Mouse (Mus musculus) heart, adult 9 months (tissue): ENCODE measurements around the gene Tgm2.
A peak's percentile ranks its signal among the peaks of the same experiment; 100 is the strongest.

Experiments used
- DNase-seq, 2 experiments: peaks; one replicate each; pipeline ENCODE4 v3.0.0; 2022; ENCODE audit warnings: low spot score in 2 of 2

The Tgm2 gene

GRCm38 (mm10) chr2:158167496-158168205 lies 21.4 kb upstream of the Tgm2 start:
- DNase-seq: no peak

- DNase-seq: peak; percentile 53 to 71
Measured at GRCm38 (mm10) chr2:158166628-158167027, 20.4 kb upstream of the Tgm2 start.

- no peak for DNase-seq
Measured at GRCm38 (mm10) chr2:158165776-158166175, 19.5 kb upstream of the Tgm2 start.

- DNase-seq: no peak
Measured at GRCm38 (mm10) chr2:158163034-158163433, 16.8 kb upstream of the Tgm2 start.

- no peak for DNase-seq
Measured at GRCm38 (mm10) chr2:158161761-158162160, 15.5 kb upstream of the Tgm2 start.

GRCm38 (mm10) chr2:158159376-158160235 lies 13.4 kb upstream of the Tgm2 start:
- peak; percentile 67 to 77 for DNase-seq

- DNase-seq: no peak
Measured at GRCm38 (mm10) chr2:158157654-158158053, 11.4 kb upstream of the Tgm2 start.

GRCm38 (mm10) chr2:158156487-158156886 lies 10.3 kb upstream of the Tgm2 start:
- DNase-seq: no peak

GRCm38 (mm10) chr2:158155615-158156014 lies 9.4 kb upstream of the Tgm2 start:
- no peak for DNase-seq

GRCm38 (mm10) chr2:158155101-158155500 lies 8.9 kb upstream of the Tgm2 start:
- no peak for DNase-seq

- DNase-seq: no peak
Measured at GRCm38 (mm10) chr2:158154641-158155040, 8.4 kb upstream of the Tgm2 start.

GRCm38 (mm10) chr2:158153728-158154343 lies 7.6 kb upstream of the Tgm2 start:
- DNase-seq: no peak

GRCm38 (mm10) chr2:158152685-158153309 lies 6.6 kb upstream of the Tgm2 start:
- no peak for DNase-seq

GRCm38 (mm10) chr2:158151077-158151476 lies 4.8 kb upstream of the Tgm2 start:
- no peak for DNase-seq

- DNase-seq: no peak
Measured at GRCm38 (mm10) chr2:158146971-158147370, 735 bp upstream of the Tgm2 start.

GRCm38 (mm10) chr2:158145528-158146065 lies 639 bp downstream of the Tgm2 start:
- DNase-seq: no peak

GRCm38 (mm10) chr2:158144750-158145527 lies 1.3 kb downstream of the Tgm2 start:
- DNase-seq: no peak

GRCm38 (mm10) chr2:158144263-158144662 lies 2.0 kb downstream of the Tgm2 start:
- DNase-seq: no peak

GRCm38 (mm10) chr2:158143816-158144215 lies 2.4 kb downstream of the Tgm2 start:
- DNase-seq: no peak

- DNase-seq: no peak
Measured at GRCm38 (mm10) chr2:158142981-158143380, 3.3 kb downstream of the Tgm2 start.
